Mouse (Mus musculus) Muller cell, postnatal 12 days (primary cell): ENCODE data around the gene Gm49369.
A peak's percentile ranks its signal among the peaks of the same experiment; 100 is the strongest.

Experiments used
- DNase-seq: peaks from one replicate; pipeline ENCODE4 v3.0.0-alpha.2; 2015; ENCODE audit errors: inconsistent ontology term

The Gm49369 gene

DNA sequence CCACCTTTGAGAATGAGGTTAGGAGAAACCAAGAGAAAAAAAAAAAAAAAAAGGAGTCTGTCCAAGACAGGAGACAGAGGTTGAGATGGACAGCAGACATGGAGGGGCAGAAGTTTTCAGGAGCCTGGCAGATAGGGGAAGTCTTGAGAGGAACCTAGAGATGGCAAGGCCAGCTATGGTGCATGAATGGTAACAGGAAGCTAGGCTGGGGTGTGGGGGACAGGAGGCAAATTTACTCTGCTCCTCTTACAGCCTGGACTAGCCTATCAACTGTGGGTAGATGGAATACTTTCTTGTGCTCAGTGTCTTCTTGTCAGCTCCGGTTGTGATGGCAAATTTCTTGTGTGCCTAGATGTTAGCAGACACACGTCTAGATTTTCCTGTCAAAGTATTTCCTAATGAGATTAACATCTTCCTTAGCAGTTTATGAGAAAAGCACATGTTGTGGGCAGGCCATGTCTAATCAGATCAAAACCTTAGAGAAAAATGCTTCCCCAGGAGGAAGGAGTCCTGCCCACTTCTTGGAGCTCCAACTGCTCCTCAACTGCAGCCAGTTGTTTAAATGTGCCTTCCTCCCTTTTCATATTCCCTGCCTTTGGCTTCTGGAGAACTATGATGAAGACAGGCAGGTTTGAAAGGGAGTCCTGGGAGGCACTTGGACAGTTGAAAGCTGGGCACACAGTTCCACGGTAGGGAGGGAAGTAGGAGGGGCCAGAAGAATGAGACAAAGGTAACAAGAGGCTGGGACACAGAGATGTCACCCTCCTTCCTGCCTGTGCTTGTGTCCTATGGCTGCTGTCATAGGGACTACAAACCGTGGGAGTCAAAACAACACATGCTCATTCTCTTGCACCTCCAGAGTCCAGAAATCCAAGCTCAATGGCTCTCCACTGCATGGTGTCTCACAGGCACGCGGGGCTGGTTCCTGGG, 12.1 kb upstream of the Gm49369 start:
- no peak for DNase-seq

GRCm38 (mm10) chr7:142393191-142393590, 10.7 kb upstream of the Gm49369 start:
- peak; percentile 83 for DNase-seq

DNA sequence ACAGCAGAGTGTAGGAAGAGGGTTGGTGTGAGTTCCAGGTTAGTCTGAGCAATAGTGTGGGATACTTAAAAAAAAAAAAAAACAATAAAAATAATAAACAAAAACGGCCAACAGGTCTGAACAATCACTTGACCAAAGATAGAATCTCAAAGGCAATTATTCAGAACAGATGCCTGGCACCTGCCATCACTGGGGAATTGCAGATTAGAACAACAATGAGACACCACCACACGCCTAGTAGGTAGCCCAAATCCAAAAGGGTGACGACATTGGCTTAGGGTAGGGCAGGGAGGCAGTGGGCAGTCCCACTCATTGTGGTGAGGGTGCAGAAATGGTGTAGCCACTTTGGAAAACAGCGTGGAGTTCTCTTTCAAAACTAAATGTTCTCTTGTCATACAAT, 9.1 kb upstream of the Gm49369 start:
- DNase-seq: no peak

- DNase-seq: no peak
Measured at GRCm38 (mm10) chr7:142391108-142391507, 8.6 kb upstream of the Gm49369 start.

DNA sequence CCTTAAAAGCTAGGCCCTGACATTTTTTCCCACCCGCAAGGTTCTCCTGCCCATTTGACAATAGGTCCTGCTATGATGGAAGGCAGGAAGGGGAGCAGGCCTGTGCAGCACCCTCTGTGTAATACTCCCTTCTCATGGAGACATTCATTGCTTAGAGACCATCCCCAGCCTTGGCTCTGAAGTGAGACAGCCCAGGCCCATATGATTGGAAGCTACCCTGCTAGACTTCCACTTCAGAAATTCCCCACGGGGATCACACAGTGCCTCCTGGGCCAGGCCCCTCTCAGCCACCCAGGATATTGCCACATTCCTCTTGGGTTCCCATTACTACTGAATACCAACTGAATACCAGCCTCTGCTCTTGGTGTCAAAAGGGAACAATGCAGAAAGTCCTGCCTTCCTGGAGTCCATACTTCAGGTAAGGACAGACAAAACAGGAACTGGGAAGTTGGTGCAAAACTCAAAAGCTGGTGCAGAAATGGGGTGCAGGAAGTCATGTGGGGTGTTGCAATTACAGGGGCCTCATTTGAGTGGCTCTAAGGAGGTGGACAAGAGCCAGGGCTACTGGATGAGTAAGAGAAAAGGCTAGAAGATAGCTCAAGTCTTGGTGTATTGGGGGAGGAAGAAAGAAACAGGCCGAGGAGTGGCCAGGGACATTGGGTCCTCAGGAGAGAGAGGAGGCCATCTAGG, 7.6 kb upstream of the Gm49369 start:
- DNase-seq: no peak

- DNase-seq: no peak
Measured at GRCm38 (mm10) chr7:142388740-142389139, 6.3 kb upstream of the Gm49369 start.

DNA sequence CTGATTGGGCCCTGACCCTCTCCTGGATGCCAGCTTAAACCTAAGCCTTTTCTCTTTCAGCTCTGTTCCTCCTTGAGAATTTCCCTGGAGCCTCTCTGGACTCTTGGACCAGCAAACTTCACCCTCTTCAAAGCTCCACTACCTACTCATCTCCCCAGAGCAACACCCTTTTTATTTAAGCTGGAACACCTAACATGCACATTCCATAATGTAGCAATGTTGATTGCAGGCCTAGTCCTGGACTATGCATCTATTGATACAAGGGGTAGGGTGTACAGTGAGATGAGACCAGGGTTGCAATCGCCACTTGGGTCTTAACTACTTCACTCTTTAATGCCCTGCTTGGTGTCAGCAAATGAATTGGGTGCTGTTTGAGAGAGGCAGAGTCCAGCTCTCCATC, 5.7 kb upstream of the Gm49369 start:
- DNase-seq: no peak

DNA sequence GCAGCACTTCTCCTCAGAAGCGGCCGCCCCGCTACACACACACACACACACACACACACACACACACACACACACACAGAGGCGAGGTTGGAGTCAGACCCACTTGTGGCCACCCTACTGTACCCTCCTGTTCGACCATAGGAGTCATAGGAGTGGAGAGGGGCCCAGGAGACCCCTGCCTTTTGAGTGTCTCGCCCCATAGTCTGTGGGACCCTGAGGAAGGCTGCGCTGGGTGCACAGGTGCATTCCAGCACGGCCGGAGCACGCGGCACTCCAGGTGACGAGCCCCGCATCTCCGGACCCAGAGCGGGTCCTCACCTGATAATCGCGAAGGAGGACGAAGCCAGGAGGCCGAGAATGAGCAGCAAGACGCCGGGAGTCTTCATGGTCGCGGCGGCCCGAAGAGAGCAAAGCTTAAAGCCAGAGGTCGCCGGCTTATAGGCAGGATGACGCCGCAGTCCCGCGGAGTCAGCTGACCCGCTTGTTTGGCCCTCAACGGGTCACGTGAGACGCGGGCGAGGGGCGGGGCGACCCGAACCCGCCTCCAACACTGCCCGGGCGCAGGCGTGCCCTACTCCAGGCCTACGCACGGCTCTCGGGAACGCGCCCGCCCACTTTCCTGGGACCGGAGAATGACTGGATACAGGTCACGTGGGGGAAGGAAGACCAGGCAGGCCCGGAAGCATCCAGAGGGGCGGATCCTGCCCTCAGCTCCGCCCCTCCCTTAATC, 5.1 kb upstream of the Gm49369 start, which contains the start of gene Ctsd:
TSS of gene Ctsd (minus strand) at position 620 of the 730 bp plus-strand sequence.
- DNase-seq: peak; percentile 99

DNA sequence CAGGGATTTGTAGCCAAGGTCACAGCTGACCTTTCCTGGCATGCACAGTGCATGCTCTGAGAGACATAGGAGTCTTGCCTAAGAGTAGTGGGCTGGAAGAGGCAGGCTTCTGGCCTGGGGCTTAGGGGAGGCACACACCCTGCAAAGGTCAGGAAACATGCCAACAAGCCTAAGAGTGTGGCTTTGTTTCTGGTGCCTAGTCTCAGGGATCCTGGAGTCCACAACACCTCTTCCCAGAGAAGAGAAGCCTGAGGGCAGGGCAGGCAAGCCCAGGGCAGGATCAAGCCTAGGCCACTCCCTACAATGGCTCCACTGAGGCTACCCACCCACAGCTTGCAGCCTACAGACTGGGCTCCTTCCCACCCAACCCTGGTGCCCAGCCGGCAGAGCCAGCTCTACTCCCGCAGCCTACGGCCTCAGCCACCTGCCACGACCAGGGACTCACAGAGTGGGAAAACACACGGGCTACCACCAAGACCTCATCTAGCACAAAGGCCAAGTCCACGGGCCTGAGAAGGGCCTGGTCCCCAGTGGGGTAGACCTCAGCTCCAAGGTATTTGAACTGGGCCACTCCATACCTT, 4.2 kb upstream of the Gm49369 start:
- DNase-seq: no peak

DNA sequence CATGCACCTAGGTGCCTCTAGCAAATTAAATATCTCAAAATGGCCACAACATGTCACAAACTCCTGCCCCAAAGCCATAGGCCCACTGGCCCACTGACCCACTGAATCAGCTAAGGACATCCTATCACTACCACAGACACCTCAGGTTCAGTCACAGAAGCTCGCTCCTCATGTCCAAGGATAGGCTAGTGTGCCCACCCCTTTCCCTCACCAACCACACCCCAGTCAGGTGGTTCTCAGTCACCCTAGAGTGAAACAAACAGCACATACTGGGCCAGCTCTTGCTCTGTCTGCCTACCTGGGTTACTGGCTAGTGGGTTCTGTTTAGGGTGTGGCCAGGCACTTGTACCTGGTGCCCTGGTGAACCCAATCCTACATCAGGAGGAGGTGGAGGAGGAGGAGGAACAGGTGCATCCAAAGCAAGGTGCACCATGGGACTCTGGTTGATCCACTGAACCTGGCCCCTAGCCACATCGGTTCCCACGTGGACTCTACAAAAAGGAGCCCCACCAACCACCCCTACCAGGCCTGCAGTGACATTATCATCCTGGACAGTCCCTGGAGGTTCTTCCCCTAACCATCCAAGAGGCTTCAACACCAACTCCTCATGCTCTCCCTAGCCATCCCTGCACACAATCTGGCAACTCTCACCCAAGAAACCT, 3.4 kb upstream of the Gm49369 start:
- DNase-seq: no peak

DNA sequence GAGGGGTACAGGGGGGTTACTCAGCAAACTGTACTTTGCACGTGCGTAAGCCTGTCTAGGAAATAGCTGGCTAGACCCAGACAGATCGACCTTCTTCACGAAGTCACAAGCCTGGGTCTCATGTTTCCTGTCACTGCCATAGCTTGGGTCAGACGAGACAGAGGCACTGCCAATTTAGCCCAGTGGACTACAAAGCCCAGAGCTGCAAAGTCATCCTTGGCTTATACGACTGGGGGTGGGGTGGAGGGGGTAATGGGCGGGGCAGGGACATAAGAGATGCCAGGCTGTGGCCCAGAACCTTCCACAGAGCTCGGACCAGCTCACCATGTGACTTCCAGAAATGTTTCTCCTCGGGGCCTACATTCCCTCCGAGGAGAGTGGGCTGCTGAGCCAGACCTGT, 1.8 kb upstream of the Gm49369 start:
- DNase-seq: no peak

DNA sequence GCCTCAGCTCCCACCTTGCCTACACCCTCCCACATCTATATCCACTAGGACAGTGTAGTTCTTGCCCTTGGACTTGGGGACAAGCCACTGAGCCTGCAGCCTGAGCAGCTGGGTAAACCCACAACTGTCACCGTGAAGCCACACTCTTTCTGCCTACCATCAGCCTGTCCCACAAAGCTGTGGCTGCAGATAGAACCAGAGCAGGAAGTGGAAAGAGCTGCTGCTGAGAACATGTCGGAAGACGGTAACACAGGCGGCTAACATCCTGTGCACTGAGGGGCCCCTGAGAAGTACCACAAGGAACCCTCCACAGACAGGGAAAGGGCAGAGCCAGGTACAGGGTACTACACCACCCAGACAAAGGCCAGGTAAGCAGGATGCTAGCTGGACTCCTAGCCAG, 1.3 kb downstream of the Gm49369 start:
- DNase-seq: no peak

DNA sequence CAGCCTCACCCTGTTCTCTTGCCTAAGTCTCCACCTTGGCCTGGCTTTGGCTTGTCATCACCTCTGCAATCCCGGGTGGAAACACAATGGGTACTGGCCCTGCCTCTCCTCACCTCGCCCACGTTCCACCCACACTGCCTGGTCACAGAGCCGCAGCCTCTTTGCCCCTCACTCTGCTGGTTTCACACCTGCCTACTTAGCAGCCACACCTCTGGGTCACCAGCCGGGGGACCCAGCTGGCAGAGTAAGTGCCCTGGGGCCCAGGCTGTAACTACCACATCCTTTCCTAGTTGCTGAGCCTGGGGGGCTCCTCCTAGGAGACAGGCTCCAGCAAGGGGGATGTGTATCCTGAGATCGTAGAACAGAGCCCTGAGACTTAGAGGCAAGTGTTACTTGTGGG, 3.3 kb downstream of the Gm49369 start:
- no peak for DNase-seq

DNA sequence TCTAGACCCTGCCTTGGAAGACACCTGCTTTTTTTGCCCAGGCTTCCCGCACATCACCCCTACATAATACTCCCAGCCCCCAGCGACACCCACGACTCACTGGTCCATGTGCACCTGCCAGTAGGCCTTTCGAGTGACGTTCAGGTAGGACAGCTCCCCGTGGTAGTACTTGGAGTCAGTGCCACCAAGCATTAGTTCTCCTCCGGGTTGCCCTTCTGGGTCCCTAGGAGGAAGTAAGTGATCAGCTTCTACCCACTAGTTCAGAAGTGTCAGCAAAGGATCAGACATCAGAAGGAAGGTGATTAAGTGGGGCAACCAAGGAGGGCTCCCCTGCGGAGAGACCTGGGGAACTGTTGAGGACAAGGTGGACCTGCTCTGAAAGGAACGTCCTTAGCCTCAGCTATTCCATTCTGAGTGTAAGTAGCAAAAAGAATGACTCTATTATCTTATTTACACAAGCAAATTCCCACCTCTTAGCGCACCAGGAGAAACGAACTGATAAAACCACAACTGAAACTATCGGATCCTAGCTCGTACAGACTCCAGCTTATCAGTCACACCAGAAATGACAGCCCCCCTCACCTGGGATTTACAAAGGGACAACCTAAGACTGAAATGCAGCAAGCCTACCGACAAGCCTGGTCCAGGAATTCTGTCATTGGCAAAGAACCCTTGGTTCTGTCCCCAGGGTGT, 5.1 kb downstream of the Gm49369 start:
- no peak for DNase-seq

- no peak for DNase-seq
Measured at GRCm38 (mm10) chr7:142376096-142376495, 6.4 kb downstream of the Gm49369 start.

DNA sequence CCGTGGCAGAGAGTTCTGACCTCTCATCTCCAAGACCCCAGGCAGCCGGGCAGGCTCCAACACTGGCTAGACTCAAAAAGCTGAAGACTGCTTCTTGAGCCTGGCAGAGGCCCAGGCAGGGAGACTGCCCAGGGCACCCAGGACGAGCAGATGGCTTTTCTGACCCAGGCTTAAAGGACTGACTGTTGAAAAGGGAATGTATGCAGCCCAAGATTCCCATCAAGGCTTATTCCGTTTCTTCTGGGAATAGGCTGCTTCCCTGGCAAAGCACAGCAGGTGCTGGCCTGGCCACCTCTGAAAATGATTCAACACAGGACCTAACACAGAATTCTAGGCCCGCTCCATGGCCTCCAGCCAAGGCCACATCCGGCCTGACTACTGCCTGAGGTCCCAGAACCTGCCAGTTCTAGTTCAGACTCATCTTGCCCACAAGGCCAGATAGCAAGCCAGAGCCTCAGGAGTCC, 7.2 kb downstream of the Gm49369 start:
- DNase-seq: peak; percentile 90

GRCm38 (mm10) chr7:142374413-142375015, 8.0 kb downstream of the Gm49369 start:
- DNase-seq: peak; percentile 56

GRCm38 (mm10) chr7:142373641-142374412, 8.6 kb downstream of the Gm49369 start, which contains the start of gene Ifitm10:
Gene Ifitm10 (minus strand): TSS chr7:142373753.
- DNase-seq: peak; percentile 81

GRCm38 (mm10) chr7:142373039-142373438, 9.4 kb downstream of the Gm49369 start:
- no peak for DNase-seq
